ENCODE assay signal across 9 mouse cellular contexts in genomic region chr17:86169092-86169491, GRCm38 (mm10). TPM values are rescaled to one million over a fixed set of nuclear protein-coding genes. Genes with fewer than 3 reads are reported as not detected.
DNase-seq lines count a peak whose midpoint lies in the region; ATAC-seq lines count a peak whose summit lies in the region.
"Had no signal": no experiment of that assay in that cellular context is flagged by ENCODE, and none has a peak within 500 bp of the region (broad histone marks: within the 10 kb centered on the region; RNA-seq: fewer than 3 reads in every experiment).

No protein-coding gene starts in this region.

- H3K9ac ChIP-seq in heart, embryonic 14.5 days (ENCODE audit: low read length): peak overlapping the region; percentile 97
- no peak overlapping the region for H3K9ac ChIP-seq in liver, embryonic 15.5 days

- 4% methylated on average over 6 of the region's 6 CpGs for WGBS in heart, embryonic 14.5 days
- whole genome bisulfite sequencing in liver, embryonic 15.5 days (ENCODE audit: insufficient replicate concordance): 30% methylated on average over 6 of the region's 6 CpGs

- H3K36me3 ChIP-seq in heart, embryonic 14.5 days (ENCODE audit: control insufficient read depth, insufficient read depth, low read length): peaks cover 25% of the 10 kb centered on the region
- no peaks in the 10 kb centered on the region for H3K36me3 ChIP-seq in liver, embryonic 15.5 days (replicated peaks)

- H3K27ac ChIP-seq in heart, embryonic 14.5 days (replicated peaks in 1 of 2; ENCODE audit: control insufficient read depth in 1 of 2, insufficient read depth in 1 of 2, low read depth in 2 of 2, low read length in 2 of 2): peak overlapping the region in 1 of 2 experiments; percentile 99; a peak in 1 of 4 replicates
- no peak overlapping the region for H3K27ac ChIP-seq in liver, embryonic 15.5 days (replicated peaks)
- H3K27ac ChIP-seq: macrophage had no signal

- no peaks in the 10 kb centered on the region for H3K27me3 ChIP-seq in heart, embryonic 14.5 days (ENCODE audit: control insufficient read depth, insufficient read depth, low read length)
- H3K27me3 ChIP-seq in liver, embryonic 15.5 days: peaks cover 61% of the 10 kb centered on the region

- peak overlapping the region; percentile 54 to 71 for H3K4me3 ChIP-seq in heart, embryonic 14.5 days (ENCODE audit: control insufficient read depth in 1 of 2, insufficient read depth in 1 of 2, low read depth in 1 of 2, low read length in 2 of 2)
- H3K4me3 ChIP-seq in liver, embryonic 15.5 days (replicated peaks): peak overlapping the region; percentile 74

- H3K4me2 ChIP-seq in heart, embryonic 14.5 days (ENCODE audit: low read length): peak overlapping the region; percentile 97
- peak overlapping the region; percentile 89 for H3K4me2 ChIP-seq in liver, embryonic 15.5 days

- H3K4me1 ChIP-seq in heart, embryonic 14.5 days (ENCODE audit: control insufficient read depth in 2 of 2, insufficient read depth in 2 of 2, low read length in 2 of 2): peaks cover 14 to 31% of the 10 kb centered on the region in 2 experiments
- peaks cover 24% of the 10 kb centered on the region for H3K4me1 ChIP-seq in liver, embryonic 15.5 days (replicated peaks)

- DNase-seq in layer of hippocampus, adult 9-11 months: peak; percentile 36
- no peak for DNase-seq in layer of hippocampus, adult 9-10 months (ENCODE audit: low spot score)
- peak; percentile 47 for DNase-seq in cerebellum, adult 9-11 months
- DNase-seq in retina, postnatal 1 day: no peak
- no peak for DNase-seq in B cell, adult 2 months
- no peak for DNase-seq in ovary, postnatal 14 days (ENCODE audit: low spot score)

- H3K9me3 ChIP-seq in heart, embryonic 14.5 days (ENCODE audit: control insufficient read depth, low read length): no peaks in the 10 kb centered on the region
- no peaks in the 10 kb centered on the region for H3K9me3 ChIP-seq in liver, embryonic 15.5 days (replicated peaks)

- ATAC-seq in heart, embryonic 14.5 days (ENCODE audit: insufficient number of reproducible peaks, insufficient read depth, low FRiP score, low read depth): no peak
- no peak for ATAC-seq in liver, embryonic 15.5 days (ENCODE audit: insufficient read depth)

RNA-seq across cellular contexts. Expression of gene Prkce, which starts 1.5 kb away (rescaled TPM):
- 12.0 and 12.2 TPM in 2 replicates for polyA plus RNA-seq in heart, embryonic 14.5 days (2014; fragmentation: Nextera tagmentation; extraction: Ambion mirVana)
- polyA plus RNA-seq in liver, embryonic 15.5 days (2015; fragmentation: Nextera tagmentation; extraction: Ambion mirVana): 0.79 and 1.1 TPM in 2 replicates

RNA-seq across cellular contexts. Expression of gene Srbd1, which starts 24.1 kb away (rescaled TPM):
- 5.1 and 6.7 TPM in 2 replicates for polyA plus RNA-seq in heart, embryonic 14.5 days (2014; fragmentation: Nextera tagmentation; extraction: Ambion mirVana)
- 6.4 and 8.0 TPM in 2 replicates for polyA plus RNA-seq in liver, embryonic 15.5 days (2015; fragmentation: Nextera tagmentation; extraction: Ambion mirVana)

Comparison
In these comparisons a context has a peak if more than half of its experiments do, and no peak if none do; other contexts are left out.
1. DNase-seq: peak in layer of hippocampus, adult 9-11 months (single experiment) and cerebellum, adult 9-11 months (single experiment); none in layer of hippocampus, adult 9-10 months (single experiment), retina, postnatal 1 day (single experiment), B cell, adult 2 months (0 of 2) and ovary, postnatal 14 days (single experiment).